Mouse (Mus musculus): ENCODE results near the gene Zfp423. TPM values are rescaled to one million over a fixed set of nuclear protein-coding genes. Genes with fewer than 3 reads are reported as not detected.

Zfp423 gene
- polyA plus RNA-seq, 1 experiment from 2014 or later = 10.9 TPM

- Histone ChIP-seq H3K9ac (no peak overlapping the region), H3K4me3 (replicated peaks) (no peak overlapping the region), H3K4me2 (no peak overlapping the region), H3K9me3 (replicated peaks) (no peaks in the 10 kb centered on the region), H3K27ac (no peak overlapping the region), H3K27me3 (no peaks in the 10 kb centered on the region), H3K36me3 (peaks cover 9% of the 10 kb centered on the region; the same call in 1 of the 2 replicates), H3K4me1 (0 out of 2 replicates have a peak, but pooled peaks cover 4% of the 10 kb centered on the region)
- 90% methylated on average over 9 of the region's 9 CpGs for WGBS
- no peak for ATAC-seq (replicated peaks; ENCODE audit: low FRiP score)
Observed at GRCm38 (mm10) chr8:87675411-87675810, 284.0 kb downstream of the Zfp423 start.

- Histone ChIP-seq H3K4me2 (no peak overlapping the region), H3K27ac (no peak overlapping the region), H3K36me3 (peaks cover 6% of the 10 kb centered on the region; the same call in 1 of the 2 replicates), H3K9me3 (replicated peaks) (no peaks in the 10 kb centered on the region), H3K9ac (no peak overlapping the region), H3K4me1 (0 out of 2 replicates have a peak, but pooled peaks cover 4% of the 10 kb centered on the region), H3K27me3 (no peaks in the 10 kb centered on the region), H3K4me3 (replicated peaks) (no peak overlapping the region)
- 75% methylated on average over 7 of the region's 7 CpGs for WGBS
- ATAC-seq (replicated peaks; ENCODE audit: low FRiP score) = no peak
Observed at GRCm38 (mm10) chr8:87674157-87674556, 285.2 kb downstream of the Zfp423 start.

- Histone ChIP-seq H3K27me3 (no peaks in the 10 kb centered on the region), H3K27ac (no peak overlapping the region), H3K36me3 (no peaks in the 10 kb centered on the region), H3K4me2 (no peak overlapping the region), H3K9ac (no peak overlapping the region), H3K4me1 (0 out of 2 replicates have a peak, but pooled peaks cover 4% of the 10 kb centered on the region), H3K9me3 (replicated peaks) (no peaks in the 10 kb centered on the region), H3K4me3 (replicated peaks) (no peak overlapping the region)
- ATAC-seq (replicated peaks; ENCODE audit: low FRiP score) = no peak
- 66% methylated on average over 2 of the region's 2 CpGs for WGBS
Observed at GRCm38 (mm10) chr8:87672214-87672613, 287.2 kb downstream of the Zfp423 start.

GRCm38 (mm10) chr8:87671209-87671970 is 288.0 kb downstream of the Zfp423 start:
- H3K9me3 ChIP-seq (replicated peaks) = no peaks in the 10 kb centered on the region
- H3K27ac ChIP-seq = no peak overlapping the region
- ATAC-seq (replicated peaks; ENCODE audit: low FRiP score) = no peak
- H3K4me3 ChIP-seq (replicated peaks) = no peak overlapping the region
- H3K36me3 ChIP-seq = no peaks in the 10 kb centered on the region
- 0 out of 2 replicates have a peak, but pooled peaks cover 4% of the 10 kb centered on the region for H3K4me1 ChIP-seq
- 84% methylated on average over 13 of the region's 13 CpGs for WGBS
- H3K27me3 ChIP-seq = no peaks in the 10 kb centered on the region
- no peak overlapping the region for H3K9ac ChIP-seq
- H3K4me2 ChIP-seq = no peak overlapping the region

- Histone ChIP-seq H3K36me3 (no peaks in the 10 kb centered on the region), H3K4me1 (0 out of 2 replicates have a peak, but pooled peaks cover 4% of the 10 kb centered on the region), H3K9ac (no peak overlapping the region), H3K9me3 (replicated peaks) (no peaks in the 10 kb centered on the region), H3K4me3 (replicated peaks) (no peak overlapping the region), H3K27me3 (no peaks in the 10 kb centered on the region), H3K4me2 (no peak overlapping the region), H3K27ac (no peak overlapping the region)
- WGBS = 86% methylated on average over 3 of the region's 3 CpGs
- ATAC-seq (replicated peaks; ENCODE audit: low FRiP score) = 0 out of 2 replicates have a peak, but pooled peaks have one; percentile 24
Observed at GRCm38 (mm10) chr8:87670232-87670631, 289.2 kb downstream of the Zfp423 start.

- H3K4me1 ChIP-seq = peaks cover 5% of the 10 kb centered on the region
- H3K9me3 ChIP-seq (replicated peaks) = no peaks in the 10 kb centered on the region
- 86% methylated on average over 2 of the region's 2 CpGs for WGBS
- H3K4me2 ChIP-seq = no peak overlapping the region
- no peaks in the 10 kb centered on the region for H3K36me3 ChIP-seq
- H3K27ac ChIP-seq = no peak overlapping the region
- ATAC-seq (replicated peaks; ENCODE audit: low FRiP score) = no peak
- H3K27me3 ChIP-seq = no peaks in the 10 kb centered on the region
- no peak overlapping the region for H3K9ac ChIP-seq
- no peak overlapping the region for H3K4me3 ChIP-seq (replicated peaks)
Observed at GRCm38 (mm10) chr8:87668736-87669135, 290.7 kb downstream of the Zfp423 start.

- peaks cover 11% of the 10 kb centered on the region for H3K4me1 ChIP-seq
- no peak overlapping the region for H3K9ac ChIP-seq
- H3K36me3 ChIP-seq = no peaks in the 10 kb centered on the region
- 74% methylated on average over 26 of the region's 26 CpGs for WGBS
- H3K9me3 ChIP-seq (replicated peaks) = no peaks in the 10 kb centered on the region
- peaks cover 2% of the 10 kb centered on the region; the same call in 1 of the 2 replicates for H3K27me3 ChIP-seq
- H3K27ac ChIP-seq = no peak overlapping the region
- no peak for ATAC-seq (replicated peaks; ENCODE audit: low FRiP score)
- H3K4me3 ChIP-seq (replicated peaks) = no peak overlapping the region
- H3K4me2 ChIP-seq = no peak overlapping the region
Observed at GRCm38 (mm10) chr8:87667914-87668643, 291.3 kb downstream of the Zfp423 start.

- H3K9me3 ChIP-seq (replicated peaks) = no peaks in the 10 kb centered on the region
- no peak overlapping the region for H3K4me2 ChIP-seq
- no peak for ATAC-seq (replicated peaks; ENCODE audit: low FRiP score)
- peaks cover 10% of the 10 kb centered on the region; the same call in 1 of the 2 replicates for H3K27me3 ChIP-seq
- H3K27ac ChIP-seq = no peak overlapping the region
- 85% methylated on average over 6 of the region's 6 CpGs for WGBS
- no peak overlapping the region for H3K4me3 ChIP-seq (replicated peaks)
- peaks cover 19% of the 10 kb centered on the region for H3K4me1 ChIP-seq
- no peak overlapping the region for H3K9ac ChIP-seq
- H3K36me3 ChIP-seq = no peaks in the 10 kb centered on the region
Observed at GRCm38 (mm10) chr8:87667297-87667696, 292.1 kb downstream of the Zfp423 start.

GRCm38 (mm10) chr8:87665337-87665736 is 294.1 kb downstream of the Zfp423 start:
- H3K9ac ChIP-seq = no peak overlapping the region
- no peak overlapping the region for H3K27ac ChIP-seq
- ATAC-seq (replicated peaks; ENCODE audit: low FRiP score) = no peak
- peaks cover 33% of the 10 kb centered on the region for H3K4me1 ChIP-seq
- peaks cover 24% of the 10 kb centered on the region for H3K27me3 ChIP-seq
- H3K36me3 ChIP-seq = no peaks in the 10 kb centered on the region
- H3K4me2 ChIP-seq = no peak overlapping the region
- no peak overlapping the region for H3K4me3 ChIP-seq (replicated peaks)
- H3K9me3 ChIP-seq (replicated peaks) = no peaks in the 10 kb centered on the region
- 94% methylated on average over 8 of the region's 8 CpGs for WGBS

GRCm38 (mm10) chr8:87664217-87664509 is 295.2 kb downstream of the Zfp423 start:
- Histone ChIP-seq H3K4me3 (replicated peaks) (no peak overlapping the region), H3K36me3 (no peaks in the 10 kb centered on the region), H3K9ac (no peak overlapping the region), H3K4me1 (peaks cover 44% of the 10 kb centered on the region), H3K27me3 (peaks cover 35% of the 10 kb centered on the region), H3K27ac (no peak overlapping the region), H3K4me2 (no peak overlapping the region), H3K9me3 (replicated peaks) (no peaks in the 10 kb centered on the region)
- no peak for ATAC-seq (replicated peaks; ENCODE audit: low FRiP score)
- WGBS = 88% methylated on average over 2 of the region's 2 CpGs

GRCm38 (mm10) chr8:87663349-87664216 is 295.8 kb downstream of the Zfp423 start:
- H3K27me3 ChIP-seq = peaks cover 35% of the 10 kb centered on the region
- H3K4me3 ChIP-seq (replicated peaks) = peak overlapping the region; percentile 36
- H3K4me1 ChIP-seq = peaks cover 44% of the 10 kb centered on the region
- WGBS = 15% methylated on average over 18 of the region's 18 CpGs
- H3K9me3 ChIP-seq (replicated peaks) = no peaks in the 10 kb centered on the region
- peak; percentile 30; the same call in 1 of the 2 replicates for ATAC-seq (replicated peaks; ENCODE audit: low FRiP score)
- H3K27ac ChIP-seq = peak overlapping the region; percentile 34; the same call in 1 of the 2 replicates
- H3K9ac ChIP-seq = no peak overlapping the region
- no peaks in the 10 kb centered on the region for H3K36me3 ChIP-seq
- peak overlapping the region; percentile 71 for H3K4me2 ChIP-seq

Measured in kidney, embryonic 15.5 days (tissue).